In the genomic region with DNA sequence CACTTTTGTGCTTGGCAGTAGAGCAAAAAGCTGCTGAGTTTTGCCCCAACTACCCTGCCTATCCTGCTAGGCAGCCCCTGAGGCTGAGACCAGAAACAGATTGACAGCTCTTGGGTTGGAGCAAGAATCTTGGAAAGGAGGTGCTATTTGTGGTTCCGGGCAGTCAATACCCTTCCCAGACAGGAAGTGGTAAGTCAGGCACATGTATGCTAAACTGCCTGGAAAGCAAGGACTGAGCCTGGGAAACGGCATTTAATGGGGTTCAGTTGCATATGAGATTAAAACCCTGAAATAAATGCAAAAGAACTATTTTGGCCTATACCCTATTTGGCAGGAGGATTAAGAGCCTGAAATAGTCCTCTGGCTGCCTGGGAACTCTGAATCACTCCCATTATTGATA, we compare ENCODE assay signal across 13 mouse cellular contexts.
DNase-seq lines count a peak whose midpoint lies in the region; ATAC-seq lines count a peak whose summit lies in the region.
"Had no signal": no experiment of that assay in that cellular context is flagged by ENCODE, and none has a peak within 500 bp of the region (broad histone marks: within the 10 kb centered on the region; RNA-seq: fewer than 3 reads in every experiment).

No protein-coding gene starts in this region.

- H3K27me3 ChIP-seq in hindbrain, embryonic 14.5 days (ENCODE audit: control insufficient read depth, insufficient read depth, low read length), result no peaks in the 10 kb centered on the region
- H3K27me3 ChIP-seq in hindbrain, embryonic 11.5 days (ENCODE audit: control insufficient read depth, insufficient read depth, low read length), result no peaks in the 10 kb centered on the region
- no peaks in the 10 kb centered on the region for H3K27me3 ChIP-seq in heart, embryonic 15.5 days

- H3K4me2 ChIP-seq in hindbrain, embryonic 14.5 days (replicated peaks), result no peak overlapping the region
- no peak overlapping the region for H3K4me2 ChIP-seq in hindbrain, embryonic 11.5 days (replicated peaks; ENCODE audit: low read depth, low read length)
- H3K4me2 ChIP-seq in heart, embryonic 15.5 days, result no peak overlapping the region

- H3K27ac ChIP-seq in hindbrain, embryonic 14.5 days, result peak overlapping the region; percentile 47; the same call in 1 of the 2 replicates
- H3K27ac ChIP-seq in hindbrain, embryonic 11.5 days (ENCODE audit: low read depth, low read length), result no peak overlapping the region
- peak overlapping the region; percentile 63 for H3K27ac ChIP-seq in heart, embryonic 15.5 days
- H3K27ac ChIP-seq: layer of hippocampus, adult 2 months had no signal

- no peaks in the 10 kb centered on the region for H3K36me3 ChIP-seq in hindbrain, embryonic 14.5 days (replicated peaks; ENCODE audit: control insufficient read depth, insufficient read depth)
- no peaks in the 10 kb centered on the region for H3K36me3 ChIP-seq in hindbrain, embryonic 11.5 days (ENCODE audit: control insufficient read depth, insufficient read depth, low read length)
- H3K36me3 ChIP-seq in heart, embryonic 15.5 days, result no peaks in the 10 kb centered on the region

- H3K4me1 ChIP-seq in hindbrain, embryonic 14.5 days (replicated peaks; ENCODE audit: control insufficient read depth, insufficient read depth, low read length), result 0 out of 2 replicates have a peak, but pooled peaks cover 3% of the 10 kb centered on the region
- H3K4me1 ChIP-seq in hindbrain, embryonic 11.5 days (replicated peaks; ENCODE audit: control insufficient read depth, insufficient read depth, low read length), result no peaks in the 10 kb centered on the region
- peaks cover 16% of the 10 kb centered on the region for H3K4me1 ChIP-seq in heart, embryonic 15.5 days (replicated peaks)

- no peak for ATAC-seq in hindbrain, embryonic 14.5 days (ENCODE audit: low FRiP score)
- no peak for ATAC-seq in hindbrain, embryonic 11.5 days (ENCODE audit: low FRiP score)
- ATAC-seq in heart, embryonic 15.5 days (replicated peaks; ENCODE audit: insufficient number of reproducible peaks, insufficient read depth, low FRiP score, low read depth), result no peak
- ATAC-seq in granulocyte monocyte progenitor cell, adult 5-6 weeks (replicated peaks; ENCODE audit: poor library complexity, severe bottlenecking), result no peak
- ATAC-seq: midbrain, embryonic 16.5 days had no signal

- no peak overlapping the region for H3K9ac ChIP-seq in hindbrain, embryonic 14.5 days
- no peak overlapping the region for H3K9ac ChIP-seq in hindbrain, embryonic 11.5 days (ENCODE audit: low read depth, low read length)
- H3K9ac ChIP-seq in heart, embryonic 15.5 days, result no peak overlapping the region

- WGBS in hindbrain, embryonic 14.5 days, result 55% methylated on average over 2 of the region's 2 CpGs
- WGBS in hindbrain, embryonic 11.5 days, result 64% methylated on average over 2 of the region's 2 CpGs
- 38% methylated on average over 2 of the region's 2 CpGs for WGBS in heart, embryonic 15.5 days

- DNase-seq in embryo, embryonic 10.5 days (ENCODE audit: low spot score), result peak; percentile 6
- no peak for DNase-seq in embryo, embryonic 11 days
- no peak for DNase-seq in hindbrain, embryonic 14.5 days (ENCODE audit: low spot score)
- DNase-seq in hindbrain, embryonic 11.5 days (ENCODE audit: low spot score), result no peak
- peak; percentile 60 for DNase-seq in 3T3-L1 (ENCODE audit: low read depth, low spot score)
- no peak for DNase-seq in left cerebral cortex, adult 18-20 months (ENCODE audit: low spot score in 2 of 2)
- DNase-seq: kidney, adult 11 months; left cerebral cortex, postnatal 4 days; right cerebral cortex, postnatal 4 days had no signal

- H3K9me3 ChIP-seq in hindbrain, embryonic 14.5 days (ENCODE audit: control insufficient read depth, low read length), result 0 out of 2 replicates have a peak, but pooled peaks cover 11% of the 10 kb centered on the region
- H3K9me3 ChIP-seq in hindbrain, embryonic 11.5 days (ENCODE audit: control insufficient read depth, low read length), result no peaks in the 10 kb centered on the region
- 0 out of 2 replicates have a peak, but pooled peaks cover 5% of the 10 kb centered on the region for H3K9me3 ChIP-seq in heart, embryonic 15.5 days (replicated peaks)

- H3K4me3 ChIP-seq in hindbrain, embryonic 14.5 days (replicated peaks; ENCODE audit: low read length), result no peak overlapping the region
- H3K4me3 ChIP-seq in hindbrain, embryonic 11.5 days (ENCODE audit: low read depth, low read length), result no peak overlapping the region
- H3K4me3 ChIP-seq in heart, embryonic 15.5 days, result no peak overlapping the region
- H3K4me3 ChIP-seq: layer of hippocampus, adult 2 months had no signal

Comparison
In these comparisons a context has a peak if more than half of its experiments do, and no peak if none do; other contexts are left out.
1. DNase-seq: peak in embryo, embryonic 10.5 days (single experiment) and 3T3-L1 (single experiment); none in embryo, embryonic 11 days (single experiment), hindbrain, embryonic 14.5 days (single experiment), hindbrain, embryonic 11.5 days (single experiment) and left cerebral cortex, adult 18-20 months (0 of 2).